Mouse (Mus musculus): ENCODE data around the gene Nfib.

Nfib gene

DNA sequence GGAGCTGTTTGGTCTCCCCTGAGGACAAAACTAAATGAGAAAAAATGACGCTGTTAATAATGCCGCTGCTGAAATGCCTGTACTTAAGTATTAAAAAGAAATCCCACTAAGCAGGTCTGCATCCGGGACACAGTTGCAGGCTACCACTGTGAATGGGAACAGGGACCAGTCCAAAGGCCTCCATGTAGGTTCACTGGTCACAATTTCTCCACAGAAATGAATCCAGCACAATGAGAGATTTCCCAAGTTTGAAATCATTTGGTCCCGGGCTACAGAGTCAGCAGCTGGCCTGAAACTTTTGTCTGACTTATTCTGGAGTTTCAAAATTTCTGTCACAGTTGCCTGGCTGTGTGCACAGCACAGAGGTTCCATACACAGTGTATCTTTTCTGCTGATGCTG lies 195.8 kb downstream of the Nfib start:
- DNase-seq = no peak

GRCm38 (mm10) chr4:82509166-82509767 lies 196.3 kb downstream of the Nfib start:
- no peak for DNase-seq

GRCm38 (mm10) chr4:82508281-82508687 lies 197.3 kb downstream of the Nfib start:
- peak; percentile 65 to 68 for DNase-seq

- DNase-seq = peak in 1 of 2 experiments; percentile 27
Measured at GRCm38 (mm10) chr4:82507541-82508280, 197.8 kb downstream of the Nfib start.

DNA sequence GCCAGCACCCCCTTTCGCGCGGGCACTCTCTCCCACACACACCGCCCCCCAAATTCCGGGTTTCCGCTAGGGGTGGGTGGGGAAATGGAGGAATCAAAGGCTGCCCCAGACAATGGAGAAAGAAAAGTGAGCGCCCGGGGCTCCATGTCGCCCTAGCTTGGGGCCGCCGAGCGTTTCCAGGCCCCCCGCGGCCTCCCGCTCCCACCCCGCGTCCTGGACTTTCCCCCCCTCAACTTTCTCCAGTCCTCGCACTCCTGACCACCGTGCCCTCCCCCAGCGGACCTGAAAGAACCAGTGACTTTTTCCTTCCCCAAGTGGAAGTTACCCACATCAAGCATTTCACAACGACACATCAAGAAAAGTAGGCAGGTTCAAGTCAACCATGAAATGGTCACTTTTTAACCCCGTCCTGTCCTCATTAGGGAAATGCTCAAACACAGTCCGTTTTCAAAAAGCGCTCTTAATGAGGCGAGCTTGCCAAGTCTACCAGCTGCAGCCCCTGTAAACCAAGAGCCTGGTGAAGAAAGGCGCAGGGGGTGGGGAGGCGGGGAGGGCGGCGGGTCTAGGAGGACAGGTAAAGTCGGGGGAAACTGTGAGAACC lies 198.7 kb downstream of the Nfib start:
- peak; percentile 82 to 91 for DNase-seq

GRCm38 (mm10) chr4:82506081-82506730 lies 199.3 kb downstream of the Nfib start:
- DNase-seq = peak; percentile 87 to 89

- peak; percentile 75 to 87 for DNase-seq
Measured at GRCm38 (mm10) chr4:82505121-82506031, 200.2 kb downstream of the Nfib start.

DNA sequence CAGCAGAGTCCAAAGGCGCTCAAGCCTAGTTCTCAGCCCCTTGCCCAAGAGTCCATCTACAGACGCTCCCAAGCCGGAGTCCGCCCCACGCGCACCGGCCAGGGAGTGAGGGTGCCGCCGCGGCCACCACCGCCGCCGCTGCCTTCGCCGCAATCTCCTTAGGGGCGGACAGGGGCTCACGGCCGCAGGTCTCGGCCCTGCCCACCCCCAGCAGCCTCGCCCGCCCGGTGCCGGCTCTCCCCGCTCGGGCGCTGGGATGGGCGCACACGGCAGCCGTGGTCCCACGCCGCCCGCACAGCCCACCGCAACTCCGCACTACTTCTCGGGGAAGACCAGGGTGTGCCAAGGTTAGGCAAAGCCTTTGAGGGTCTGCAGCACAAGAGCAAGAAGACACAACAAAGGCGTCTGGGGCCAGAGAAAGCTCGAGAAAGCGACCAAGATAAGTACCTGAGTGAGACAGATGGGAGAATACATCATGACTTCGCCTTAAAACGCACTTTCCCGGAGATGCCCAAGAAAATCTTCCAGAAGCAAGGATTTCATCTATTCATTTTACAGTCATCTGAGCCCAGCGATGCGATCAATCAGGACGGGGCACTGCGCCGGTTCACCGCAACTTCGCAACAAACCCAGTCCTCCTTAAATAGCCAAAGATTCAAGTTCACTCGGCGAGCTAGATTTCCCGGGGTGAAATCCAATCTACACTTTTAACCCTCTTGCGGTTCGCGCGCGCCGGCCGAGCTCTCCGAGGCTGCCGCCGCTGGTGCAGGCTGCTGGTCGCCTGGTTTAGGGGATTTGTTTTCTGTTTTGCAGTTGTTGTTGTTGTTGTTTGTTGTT lies 201.0 kb downstream of the Nfib start:
- peak; percentile 38 to 52 for DNase-seq

DNA sequence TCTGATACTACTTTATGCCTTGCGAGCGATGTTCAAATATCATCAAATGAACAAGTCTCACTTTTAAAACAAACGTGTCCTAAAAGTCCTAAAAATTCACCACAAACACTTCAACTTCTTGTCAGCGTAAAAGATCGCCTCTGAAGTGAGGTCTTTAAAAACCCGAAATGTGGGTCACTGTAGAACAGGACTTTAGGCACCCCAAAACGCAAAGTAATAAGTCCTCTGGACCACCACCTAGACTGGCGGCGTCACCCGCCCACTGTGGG lies 201.6 kb downstream of the Nfib start:
- DNase-seq = no peak

GRCm38 (mm10) chr4:82503274-82504014 lies 202.1 kb downstream of the Nfib start:
- no peak for DNase-seq

GRCm38 (mm10) chr4:82502611-82503010 lies 202.9 kb downstream of the Nfib start:
- no peak for DNase-seq

DNA sequence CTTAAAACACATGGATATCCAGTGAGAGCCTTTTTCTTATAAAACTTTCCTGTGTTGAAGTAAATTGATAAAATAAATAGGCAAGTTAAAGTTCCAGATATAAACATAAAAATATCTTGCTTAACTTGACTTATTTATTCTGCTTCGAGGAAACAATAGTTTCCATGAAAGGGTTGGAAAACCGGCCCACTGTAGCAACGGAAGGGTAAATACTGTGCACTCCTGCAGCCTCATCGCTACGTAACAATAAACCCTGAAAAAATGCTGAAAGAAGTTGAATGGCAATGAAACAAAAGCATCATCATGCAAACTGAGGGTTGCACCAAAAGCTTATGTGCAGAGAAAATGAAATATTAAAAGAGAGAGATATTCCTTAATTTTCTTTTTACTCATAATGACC lies 203.5 kb downstream of the Nfib start:
- no peak for DNase-seq

GRCm38 (mm10) chr4:82500578-82501098 lies 204.9 kb downstream of the Nfib start:
- no peak for DNase-seq

GRCm38 (mm10) chr4:82499725-82500577 lies 205.6 kb downstream of the Nfib start:
- DNase-seq = no peak

- no peak for DNase-seq
Measured at GRCm38 (mm10) chr4:82499238-82499637, 206.3 kb downstream of the Nfib start.

GRCm38 (mm10) chr4:82497671-82498631 lies 207.6 kb downstream of the Nfib start:
- DNase-seq = no peak

DNA sequence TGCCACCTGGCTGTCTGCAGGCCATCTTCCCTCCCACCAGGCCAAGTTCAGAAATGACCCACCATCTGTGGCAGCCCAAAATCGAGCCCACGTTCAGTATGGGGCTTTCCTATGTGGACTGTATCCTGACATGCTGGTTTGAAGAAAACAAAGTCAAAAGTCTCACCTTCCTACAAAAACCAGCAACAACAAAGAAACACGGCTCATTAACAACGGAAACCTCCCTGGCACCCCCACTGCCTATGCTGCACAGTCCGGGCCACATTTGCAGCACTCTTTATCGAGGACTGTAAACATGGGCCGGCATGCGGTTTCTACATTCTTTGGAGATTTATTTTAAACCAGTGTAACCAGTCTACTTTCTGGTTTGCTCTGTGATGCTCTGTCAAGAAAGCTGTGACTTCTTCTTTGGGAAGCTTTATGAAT lies 208.4 kb downstream of the Nfib start:
- no peak for DNase-seq

DNA sequence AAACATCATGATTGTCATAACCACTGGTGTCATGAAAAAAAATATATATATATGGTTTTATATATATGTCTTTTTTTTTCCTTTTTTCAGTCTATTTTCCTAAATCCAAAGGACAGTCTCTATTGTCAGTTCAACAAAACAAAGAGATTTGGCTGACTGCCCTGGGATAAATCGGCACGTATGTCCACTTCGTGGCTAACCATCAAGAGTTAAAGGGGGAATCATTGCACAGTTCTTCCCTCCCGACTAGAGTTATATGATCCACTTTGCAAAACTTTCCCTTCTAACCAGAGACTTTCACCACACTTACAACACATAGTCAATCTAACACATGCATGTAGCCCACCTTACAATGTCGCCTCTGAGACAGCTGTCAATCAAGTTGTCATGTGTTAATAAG lies 209.2 kb downstream of the Nfib start:
- no peak for DNase-seq

- DNase-seq = no peak
Measured at GRCm38 (mm10) chr4:82495605-82496004, 209.9 kb downstream of the Nfib start.

Data from kidney, adult 8-10 months (tissue).